ENCODE assay signal across 7 mouse cellular contexts in the genomic region with DNA sequence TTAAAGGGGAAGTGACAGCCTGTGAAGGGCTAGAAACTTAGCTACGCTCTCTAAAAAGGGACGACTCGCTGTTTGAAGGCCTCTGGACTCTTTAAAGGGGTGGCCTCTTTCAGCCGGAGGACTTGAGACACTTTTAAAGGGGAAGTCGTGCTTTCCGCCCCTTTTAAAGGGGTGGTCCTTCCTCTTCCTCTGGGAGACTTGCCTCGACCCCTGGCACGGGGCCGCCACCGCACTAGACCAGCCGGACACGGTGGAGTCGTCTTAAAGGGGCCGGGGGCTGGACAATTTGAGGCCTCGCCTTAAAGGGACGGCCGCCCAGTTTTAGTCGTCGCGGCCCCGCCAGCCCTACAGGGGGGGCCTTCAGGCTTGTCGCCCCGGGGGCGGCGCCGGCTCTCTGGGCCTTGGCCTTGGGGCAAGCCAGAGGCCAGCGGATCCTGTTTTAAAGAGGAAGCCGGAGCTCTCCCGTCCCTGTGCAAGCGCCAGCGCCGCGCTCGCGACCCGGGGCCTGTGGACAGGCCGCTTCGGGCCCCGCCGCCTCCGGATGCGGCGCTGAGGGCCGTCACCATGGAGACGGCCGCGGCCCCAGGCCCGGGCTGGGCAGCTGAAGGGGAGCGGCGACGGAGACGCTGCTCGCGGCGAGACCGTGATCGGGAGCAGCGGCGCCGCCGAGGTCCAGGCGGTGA. TPM values are rescaled to one million over a fixed set of nuclear protein-coding genes. Genes with fewer than 3 reads are reported as not detected.
DNase-seq lines count a peak whose midpoint lies in the region; ATAC-seq lines count a peak whose summit lies in the region.

A gene (plus strand): TSS at position 565 of the 683 bp plus-strand sequence.

- H3K4me1 ChIP-seq in intestine, embryonic 14.5 days (replicated peaks; ENCODE audit: control insufficient read depth, insufficient read depth, low read length): peaks cover 21% of the 10 kb centered on the region

- peak within 1 kb of the TSS; percentile 92 for H3K9ac ChIP-seq in intestine, embryonic 14.5 days (ENCODE audit: low read length)

- peak within 1 kb of the TSS; percentile 95 for H3K4me2 ChIP-seq in intestine, embryonic 14.5 days (ENCODE audit: low read length)

- H3K9me3 ChIP-seq in intestine, embryonic 14.5 days (ENCODE audit: control insufficient read depth, low read length): no peaks in the 10 kb centered on the region

- peak; percentile 97 for DNase-seq in adrenal gland, postnatal 10 days
- peak; percentile 95 for DNase-seq in embryo, embryonic 9.5 days (ENCODE audit: extremely low spot score)
- DNase-seq in gastrocnemius, postnatal 36 days: peak; percentile 96 to 99
- no peak for DNase-seq in intestine, embryonic 14.5 days (ENCODE audit: low spot score)
- peak; percentile 94 to 98 for DNase-seq in left cerebral cortex, postnatal 10 days (ENCODE audit: extremely low spot score in 1 of 2, low spot score in 2 of 2)
- peak; percentile 90 to 93 for DNase-seq in right cerebral cortex, postnatal 36 days (ENCODE audit: low spot score in 2 of 2)

- WGBS in intestine, embryonic 14.5 days: under 1% methylated on average over 49 of the region's 62 CpGs

- peak; percentile 77 for ATAC-seq in intestine, embryonic 14.5 days (replicated peaks; ENCODE audit: low FRiP score, low TSS enrichment, low read depth)
- ATAC-seq in megakaryocyte progenitor cell, adult 5-6 weeks (replicated peaks; ENCODE audit: poor library complexity): peak; percentile 44

- H3K4me3 ChIP-seq in intestine, embryonic 14.5 days (ENCODE audit: low read depth, low read length): peak within 1 kb of the TSS; percentile 83

- no peaks in the 10 kb centered on the region for H3K27me3 ChIP-seq in intestine, embryonic 14.5 days (replicated peaks; ENCODE audit: control insufficient read depth, insufficient read depth, low read length)

- peak within 1 kb of the TSS; percentile 97 for H3K27ac ChIP-seq in intestine, embryonic 14.5 days (ENCODE audit: low read depth)

- intact Hi-C loops in gastrocnemius, postnatal 36 days (cut with DNase I): no loop called here
- intact Hi-C loops in left cerebral cortex, postnatal 10 days (cut with DNase I): no loop called here

- H3K36me3 ChIP-seq in intestine, embryonic 14.5 days (ENCODE audit: control insufficient read depth, insufficient read depth, low read length): peaks cover 61% of the 10 kb centered on the region

RNA-seq across cellular contexts. Expression of the gene that starts here (rescaled TPM):
- total RNA-seq in adrenal gland, postnatal 10 days (2021): 10 to 100 TPM; 53.3 to 65.8 TPM
- total RNA-seq in gastrocnemius, postnatal 36 days (2021): 10 to 100 TPM; 15.0 to 24.6 TPM
- polyA plus RNA-seq in intestine, embryonic 14.5 days (2014; fragmentation: Nextera tagmentation; extraction: Ambion mirVana): 11.4 and 13.9 TPM in 2 replicates
- total RNA-seq in left cerebral cortex, postnatal 10 days (2021): 10 to 100 TPM; 58.5 to 60.3 TPM
- total RNA-seq in megakaryocyte progenitor cell, adult 5-6 weeks (2015): 90.7 and 101 TPM in 2 replicates
- 19.5 and 20.0 TPM in 2 replicates for total RNA-seq in megakaryocyte progenitor cell, adult 5-6 weeks (2017)
